Mouse (Mus musculus) adrenal gland, adult 2 months (tissue): ENCODE results near the gene Vangl2. TPM values are rescaled to one million over a fixed set of nuclear protein-coding genes. Genes with fewer than 3 reads are reported as not detected.
"Not testable (repeated sequence)": the region's sequence is repeated elsewhere in the genome, so short reads cannot be mapped to it uniquely, and the experiment has no call there.

Source experiments
- DNase-seq: peaks from one replicate; pipeline ENCODE4 v3.0.0; 2021
- polyA plus RNA-seq: library from polyadenylated mRNA; depleted of rRNA; stranded (reverse); fragments of >200 nt; gene quantifications from 2 replicates; pipeline ENCODE4 v1.2.3, GENCODE M21; 2012
- total RNA-seq, 2 experiments: library from RNA; stranded (reverse); gene quantifications; 2 replicates each; pipeline ENCODE4 v1.2.3; 2021

Vangl2 gene
- total and polyA plus RNA-seq, 3 experiments: 1.7 to 6.2 (median 3.6) TPM

DNA sequence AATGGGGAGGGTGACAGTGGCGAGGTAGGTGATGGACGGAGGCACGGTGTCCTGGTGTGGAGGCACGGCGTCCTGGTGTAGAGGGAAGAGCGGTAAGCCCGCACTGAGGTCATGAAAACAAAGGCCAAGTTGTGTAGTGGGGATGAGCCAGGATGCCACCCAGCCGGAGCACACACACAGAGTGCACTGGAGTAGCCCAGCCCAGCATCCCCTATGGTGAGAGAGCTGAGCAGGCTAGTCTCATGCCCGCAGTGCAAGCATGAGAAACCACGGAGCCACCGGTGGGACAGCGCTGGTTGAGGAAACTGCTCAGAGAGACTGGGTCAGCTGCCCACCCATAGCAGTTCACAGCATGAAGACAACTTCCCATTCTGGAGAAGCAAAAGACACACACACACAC lies 26.6 kb downstream of the Vangl2 start:
- no peak for DNase-seq

DNA sequence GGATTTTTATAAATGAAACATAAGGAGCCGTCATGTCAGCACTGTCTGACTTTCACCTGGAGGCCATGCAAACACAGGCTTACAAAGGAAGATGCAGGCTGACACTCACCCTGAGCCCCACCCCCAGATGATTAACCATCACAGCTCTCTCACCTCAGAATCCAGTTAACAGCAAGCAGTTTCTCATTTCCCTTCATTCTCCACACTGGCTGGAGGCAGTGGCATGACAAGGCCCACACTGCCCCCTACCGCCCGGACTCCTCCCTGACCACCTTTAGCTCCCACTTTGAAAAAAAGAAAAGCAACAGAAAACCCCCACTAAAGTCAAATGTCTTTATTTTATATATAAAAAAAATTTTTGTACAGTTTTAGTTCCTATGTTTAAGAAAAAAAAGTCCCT lies 27.6 kb downstream of the Vangl2 start:
- DNase-seq: peak; percentile 18

DNA sequence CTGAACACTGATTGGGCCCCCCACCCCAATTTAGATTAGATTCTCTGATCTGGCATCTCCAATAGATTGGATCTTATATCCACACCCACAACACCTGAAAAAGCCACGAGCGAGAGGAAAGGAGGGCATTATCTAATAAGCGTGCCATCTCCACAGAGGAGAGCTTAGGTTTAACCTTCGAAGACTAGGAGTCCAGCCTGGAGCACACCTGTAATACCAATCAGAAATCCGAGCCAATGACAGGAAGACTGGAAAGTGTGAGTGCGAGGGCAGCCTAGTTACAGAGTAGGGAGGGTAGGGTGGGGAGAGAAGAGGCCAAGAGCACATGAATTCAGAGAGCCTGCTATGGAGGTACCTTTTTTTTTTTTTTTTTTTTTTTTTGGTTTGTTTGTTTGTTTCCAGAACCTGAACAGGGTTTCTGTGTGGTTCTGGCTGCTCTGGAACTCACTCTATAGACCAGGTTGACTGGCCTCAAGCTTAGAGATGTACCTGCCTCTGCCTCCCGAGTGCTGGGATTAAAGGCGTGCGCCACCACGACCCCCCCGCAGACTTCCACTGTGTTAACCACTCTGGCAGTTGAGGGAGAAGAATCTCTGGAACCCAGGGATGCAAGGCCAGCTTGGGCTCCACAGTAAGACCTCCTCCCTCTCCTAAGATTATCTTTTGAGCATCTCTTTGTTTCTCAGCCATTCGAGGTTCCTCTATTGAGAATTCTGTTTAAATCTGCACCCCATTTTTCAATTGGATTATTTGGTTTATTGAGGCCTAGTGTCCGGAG lies 29.2 kb downstream of the Vangl2 start:
- no peak for DNase-seq

DNA sequence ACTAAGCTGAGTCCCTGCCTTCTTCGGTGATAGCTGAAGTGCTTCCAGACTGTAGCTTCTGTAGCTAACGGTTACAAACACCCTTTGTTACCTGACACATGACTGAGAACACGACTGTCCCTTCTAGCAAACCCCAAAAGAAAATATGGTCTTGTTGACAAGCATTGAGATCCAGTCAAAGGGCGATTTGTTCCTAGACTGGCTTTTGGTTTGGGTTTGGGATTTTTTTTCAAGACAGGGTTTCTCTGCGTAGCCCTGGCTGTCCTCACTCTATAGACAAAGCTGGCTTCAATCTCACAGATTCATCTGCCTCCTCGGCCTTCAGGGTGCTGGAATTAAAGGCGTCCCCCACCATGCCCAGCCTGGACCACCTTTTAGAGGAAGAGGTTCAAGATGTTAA lies 31.5 kb downstream of the Vangl2 start:
- DNase-seq: no peak

DNA sequence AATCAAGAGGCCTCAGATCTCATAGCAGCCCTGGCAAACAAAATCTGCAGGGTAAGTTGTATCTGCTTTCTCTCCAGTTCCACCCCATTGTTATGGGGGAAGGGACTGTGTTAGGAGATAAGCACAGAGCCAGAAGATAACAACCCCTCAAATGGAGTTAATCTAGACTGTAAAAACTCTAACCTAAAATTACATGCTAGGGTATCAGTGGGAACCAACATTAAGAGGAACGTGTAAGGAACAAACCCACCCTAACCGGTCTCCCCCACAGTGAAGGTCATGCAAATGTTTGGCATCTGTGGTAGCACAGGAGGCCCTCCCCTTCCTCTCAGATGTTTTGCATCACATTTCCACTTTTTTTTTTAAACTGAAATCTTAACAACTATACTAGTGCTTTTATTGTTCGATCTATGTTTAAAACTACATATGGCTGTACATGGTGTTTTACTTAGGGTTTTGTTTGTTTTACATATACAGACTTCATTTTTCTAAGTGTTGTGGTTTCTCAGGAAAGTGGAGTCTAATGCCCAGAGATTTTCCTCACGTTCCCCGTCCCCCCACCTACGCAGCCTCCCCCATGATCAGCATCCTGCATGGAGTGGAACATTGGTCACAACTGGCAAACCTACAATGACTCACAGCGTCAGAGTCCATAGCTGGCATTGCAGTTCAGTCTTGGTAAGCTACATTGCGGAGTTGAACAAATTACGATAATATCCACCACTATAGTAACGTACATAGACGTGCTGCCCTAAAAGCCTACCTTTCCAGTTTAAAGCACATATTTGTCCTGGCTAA lies 33.1 kb downstream of the Vangl2 start:
- DNase-seq: no peak

DNA sequence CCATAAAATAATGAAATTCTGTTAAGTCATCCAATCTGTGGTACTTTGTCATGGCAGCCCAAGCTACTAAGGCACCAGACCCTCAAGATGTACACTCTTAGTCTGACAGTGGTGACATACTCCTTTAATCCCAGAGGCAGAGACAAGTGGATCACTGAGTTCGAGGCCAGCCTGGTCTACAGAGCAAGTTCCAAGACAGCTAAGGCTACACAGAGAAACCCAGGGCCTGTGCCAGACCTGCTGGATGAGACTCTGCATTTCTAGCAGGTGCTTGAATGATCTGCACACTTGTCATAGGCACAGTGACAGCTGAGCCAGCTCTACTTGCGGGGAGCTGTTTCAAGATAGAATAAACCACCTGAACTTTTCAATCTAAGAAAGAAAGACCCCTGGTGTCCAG lies 33.7 kb downstream of the Vangl2 start:
- DNase-seq: no peak

DNA sequence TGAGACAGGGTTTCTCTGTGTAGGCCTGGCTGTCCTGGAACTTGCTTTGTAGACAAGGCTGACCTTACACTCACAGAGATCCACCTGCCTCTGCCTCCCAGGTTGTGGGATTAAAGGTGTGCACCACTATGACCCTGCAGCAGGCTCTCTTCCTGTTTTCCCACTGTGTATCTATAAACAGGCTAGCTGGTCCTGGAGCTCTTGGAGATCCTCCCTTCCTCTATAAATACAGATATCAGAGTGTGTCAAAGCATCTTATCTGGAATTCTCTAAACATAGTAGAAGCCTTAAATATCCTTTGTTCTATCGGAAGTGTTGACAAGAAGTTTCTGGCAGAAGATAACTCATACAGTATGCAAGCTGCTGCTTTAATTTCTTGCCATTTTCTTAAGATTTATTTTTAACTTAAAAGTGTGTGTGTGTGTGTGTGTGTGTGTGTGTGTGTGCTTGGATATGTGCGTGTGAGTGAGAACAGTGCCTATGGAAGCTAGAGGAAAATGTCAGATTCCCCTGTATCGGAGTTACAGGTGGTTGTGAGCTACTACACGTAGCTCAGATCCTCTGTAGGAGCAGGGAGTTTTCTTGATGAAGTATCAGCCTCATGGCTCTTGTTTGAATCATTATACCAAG lies 35.2 kb downstream of the Vangl2 start:
- no peak for DNase-seq

DNA sequence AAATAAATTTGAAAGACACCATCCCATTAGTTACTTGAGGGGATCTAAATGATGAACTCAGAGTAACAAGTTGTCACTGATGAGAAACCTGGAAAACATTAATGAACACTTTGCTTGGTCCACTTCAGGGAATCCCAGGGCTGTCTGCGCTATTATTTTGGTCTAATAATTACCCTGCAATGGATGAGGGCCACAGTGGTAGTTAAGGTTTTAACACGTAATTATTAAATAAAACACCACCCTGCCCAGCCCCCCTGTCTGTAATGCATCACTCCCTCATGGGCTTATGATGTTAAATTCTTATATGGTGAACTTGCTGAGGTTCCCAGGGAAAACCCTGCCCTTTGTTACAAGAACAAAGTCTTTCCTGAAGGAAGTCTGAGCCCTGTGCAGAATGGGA lies 36.4 kb downstream of the Vangl2 start:
- DNase-seq: no peak

DNA sequence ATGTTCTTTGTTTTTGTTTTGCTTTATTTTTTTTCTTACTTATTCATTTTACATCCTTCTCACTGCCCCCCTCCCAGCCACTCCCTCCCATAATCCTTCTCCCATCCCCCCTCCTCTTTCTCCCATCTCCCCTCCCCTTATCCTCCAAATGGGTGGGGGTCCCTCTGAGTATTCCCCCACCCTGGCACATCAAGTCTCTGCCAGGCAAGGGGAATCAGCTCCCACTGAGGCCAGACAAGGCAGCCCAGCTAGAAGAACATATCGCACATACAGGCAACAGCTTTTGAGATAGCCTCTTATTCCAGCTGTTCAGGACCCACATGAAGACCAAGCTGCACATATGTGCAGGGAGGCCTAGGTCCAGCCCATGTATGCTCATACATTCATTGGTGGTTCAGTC lies 44.1 kb downstream of the Vangl2 start:
- no peak for DNase-seq

DNA sequence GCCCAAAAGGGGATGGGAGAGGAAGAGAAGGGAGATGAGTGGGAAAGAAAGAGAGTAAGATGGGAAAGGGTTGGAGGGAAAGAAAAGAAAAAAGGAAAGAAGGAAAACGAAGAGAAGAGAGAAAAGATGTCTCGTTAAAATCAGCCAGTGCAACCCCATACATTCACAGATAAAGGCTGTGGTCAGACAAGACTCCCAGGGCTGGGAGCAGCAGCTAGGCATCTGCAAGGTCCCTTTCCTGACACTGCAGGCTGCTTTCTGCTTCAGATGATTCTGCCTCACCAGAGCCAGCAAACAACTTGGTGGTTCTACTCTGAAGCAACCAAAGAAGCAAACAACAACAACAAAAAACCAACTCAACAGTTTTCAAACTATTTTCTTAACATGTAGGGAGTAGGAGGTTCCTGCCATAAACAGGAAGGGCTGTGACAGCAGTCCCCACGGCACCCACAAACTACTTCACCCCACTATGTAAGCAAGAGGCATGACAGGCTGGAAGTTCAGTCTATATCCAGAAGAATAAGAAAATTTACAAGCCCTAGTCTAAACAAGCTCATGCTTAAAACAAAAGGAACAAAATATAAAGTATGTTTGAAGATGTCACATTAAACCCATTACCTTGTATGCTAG lies 44.8 kb downstream of the Vangl2 start:
- no peak for DNase-seq

DNA sequence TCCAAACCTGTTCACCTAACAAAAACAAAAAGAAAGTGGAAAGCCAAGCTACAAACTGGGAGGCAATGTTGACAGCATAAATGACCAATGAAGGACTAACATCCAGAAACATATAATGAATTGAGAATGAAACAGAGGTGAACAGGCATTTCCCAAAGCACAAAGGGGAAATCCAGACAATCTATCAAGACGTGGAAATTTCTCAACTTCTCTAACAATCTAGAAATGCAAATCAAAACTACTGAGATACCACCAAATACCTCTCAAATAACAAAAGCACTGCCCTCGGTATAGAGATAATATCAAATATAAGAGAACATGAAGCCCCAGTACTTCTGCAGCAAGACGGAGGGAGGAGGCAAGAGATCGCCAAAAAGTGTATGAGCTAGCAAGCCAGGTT lies 45.5 kb downstream of the Vangl2 start:
- no peak for DNase-seq

DNA sequence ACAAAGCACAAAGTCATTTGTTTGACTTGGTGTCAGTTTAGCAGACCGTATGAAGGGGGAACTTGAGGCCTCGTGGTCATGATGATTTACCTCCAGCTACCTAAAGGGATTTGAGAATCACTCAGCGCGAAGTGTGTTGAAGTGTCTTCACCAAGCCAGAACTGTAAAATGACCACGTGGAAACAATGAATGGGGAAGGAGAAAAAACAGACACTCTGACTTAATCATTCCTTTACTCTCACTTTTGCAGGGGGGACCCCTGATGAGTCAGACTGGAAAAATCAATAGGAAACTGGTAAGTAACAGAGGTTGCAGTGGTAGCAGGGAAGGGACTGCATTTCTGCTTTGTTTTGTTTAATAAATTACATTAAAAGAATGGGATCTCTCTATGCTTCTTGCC lies 46.1 kb downstream of the Vangl2 start:
- no peak for DNase-seq

DNA sequence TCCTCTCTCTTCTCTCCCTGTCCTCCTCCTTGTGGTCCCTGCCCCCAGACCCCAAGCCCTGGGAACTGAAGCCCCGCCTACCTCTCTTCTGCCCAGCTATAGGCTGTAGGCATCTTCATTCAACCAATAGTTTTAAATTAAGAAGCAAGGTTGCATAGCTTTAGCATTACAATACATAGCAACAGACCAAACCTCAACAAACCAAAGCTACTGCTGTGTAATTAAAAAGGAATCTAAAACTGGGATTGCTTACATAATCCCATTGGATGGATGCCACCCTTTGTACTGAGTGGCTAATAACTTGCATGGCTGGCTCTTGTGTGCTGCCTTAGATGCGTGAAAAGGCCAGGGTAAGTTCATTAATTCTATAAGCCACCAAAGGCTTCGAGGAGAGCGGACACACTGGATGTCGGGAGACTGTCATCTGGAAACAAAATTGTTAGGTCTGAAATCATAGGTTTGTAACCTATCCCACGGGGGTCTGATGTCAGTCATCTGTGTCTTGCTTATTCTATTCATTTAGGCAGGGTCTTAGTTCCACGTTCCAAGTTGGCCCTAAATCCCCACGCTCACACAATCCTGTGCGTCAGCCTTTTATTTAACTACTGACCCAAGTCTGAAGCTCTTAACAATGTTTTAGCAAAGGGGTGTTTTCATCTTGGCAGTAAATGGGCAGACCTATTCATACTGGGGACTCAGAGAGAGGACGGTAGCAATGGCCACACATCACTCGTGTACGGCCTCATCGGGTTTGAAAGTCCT lies 48.1 kb downstream of the Vangl2 start:
- DNase-seq: no peak

DNA sequence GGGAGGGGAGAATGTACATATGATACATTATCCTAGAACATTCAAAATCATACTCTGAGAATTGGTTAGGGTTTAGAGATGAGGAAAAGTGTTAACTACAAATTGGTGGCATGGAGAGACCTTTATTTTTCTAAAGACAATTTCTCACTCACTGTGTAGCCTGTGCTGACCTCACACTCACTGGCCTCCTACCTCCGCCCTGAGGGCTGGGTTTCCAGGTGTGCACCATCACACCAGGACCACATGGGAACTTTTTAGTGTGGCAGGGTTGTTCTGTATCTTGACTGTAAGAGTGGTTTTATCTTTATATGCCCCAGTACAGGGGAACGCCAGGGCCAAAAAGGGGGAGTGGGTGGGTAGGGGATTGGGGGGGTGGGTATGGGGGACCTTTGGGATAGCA lies 50.4 kb downstream of the Vangl2 start:
- no peak for DNase-seq

DNA sequence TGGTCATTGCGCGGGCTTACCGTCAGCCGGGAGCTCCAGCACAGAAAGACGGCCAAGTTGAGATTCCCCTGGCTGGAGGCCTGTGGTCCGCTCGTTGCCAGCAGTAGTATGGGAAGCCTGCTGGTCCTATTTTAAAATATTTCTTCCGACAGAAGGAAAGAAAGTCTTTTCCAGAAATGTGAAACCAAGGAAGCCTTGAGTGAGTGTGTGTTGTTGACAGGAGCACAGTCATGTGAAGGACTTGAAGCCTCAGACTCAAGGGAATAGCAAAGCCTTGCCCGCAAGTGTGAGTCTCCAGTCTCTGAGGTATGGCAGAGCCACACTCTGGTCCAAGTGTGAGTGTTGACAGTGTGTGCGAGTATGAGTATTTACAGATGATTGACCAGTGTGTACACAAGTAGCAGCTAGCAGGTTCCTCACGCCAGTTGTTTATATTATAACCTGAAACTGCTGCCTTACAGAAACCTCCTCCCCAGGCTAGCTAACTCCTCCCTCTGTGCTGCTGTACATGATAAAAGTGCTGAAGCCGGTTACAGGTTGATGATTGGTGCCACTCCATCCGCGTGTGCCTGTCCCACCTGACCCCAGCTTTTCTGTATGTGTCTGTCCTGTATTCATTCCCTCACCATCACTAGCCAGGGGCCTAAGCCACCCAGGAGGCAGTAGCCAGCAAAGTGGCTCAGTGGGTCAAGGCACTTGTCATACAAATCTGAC lies 51.3 kb downstream of the Vangl2 start:
- DNase-seq: no peak

DNA sequence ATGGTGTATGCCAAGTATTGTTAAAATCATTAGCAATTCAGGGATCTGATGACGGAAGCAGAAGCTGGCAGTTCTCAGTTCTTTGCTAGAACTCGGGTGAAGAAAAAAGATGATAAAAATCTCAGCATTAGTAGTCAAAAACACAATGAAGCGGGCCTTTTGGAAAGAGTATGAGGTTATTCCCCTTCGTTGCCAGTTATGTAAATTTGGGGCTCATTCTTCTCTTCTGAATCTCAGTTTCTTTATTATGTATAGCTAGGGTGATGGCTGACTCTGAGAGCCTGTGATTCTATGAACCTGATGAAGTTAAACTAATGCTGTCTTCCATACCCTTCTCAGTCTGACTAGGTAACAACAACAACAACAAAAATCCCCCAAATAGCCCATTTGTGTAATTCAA lies 52.4 kb downstream of the Vangl2 start:
- DNase-seq: no peak

DNA sequence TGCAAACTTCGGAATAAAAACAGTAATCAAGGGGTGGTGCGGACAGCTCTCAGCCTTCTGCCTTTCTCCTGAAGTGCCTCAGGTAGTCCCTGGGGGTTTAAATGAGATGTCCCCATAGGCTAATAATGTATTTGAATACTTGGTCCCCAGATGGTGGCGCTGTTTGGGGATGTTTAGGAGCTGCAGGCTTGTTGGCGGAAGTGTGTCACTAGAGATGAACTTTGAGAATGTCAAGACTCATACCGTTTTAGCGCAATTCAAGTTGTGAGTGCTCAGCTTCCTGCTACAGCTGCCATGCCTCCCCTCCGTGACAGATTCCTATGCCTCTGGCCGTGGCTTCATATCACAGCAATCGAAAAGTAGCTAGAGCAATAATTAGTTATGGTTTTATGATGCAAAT lies 52.9 kb downstream of the Vangl2 start:
- no peak for DNase-seq

DNA sequence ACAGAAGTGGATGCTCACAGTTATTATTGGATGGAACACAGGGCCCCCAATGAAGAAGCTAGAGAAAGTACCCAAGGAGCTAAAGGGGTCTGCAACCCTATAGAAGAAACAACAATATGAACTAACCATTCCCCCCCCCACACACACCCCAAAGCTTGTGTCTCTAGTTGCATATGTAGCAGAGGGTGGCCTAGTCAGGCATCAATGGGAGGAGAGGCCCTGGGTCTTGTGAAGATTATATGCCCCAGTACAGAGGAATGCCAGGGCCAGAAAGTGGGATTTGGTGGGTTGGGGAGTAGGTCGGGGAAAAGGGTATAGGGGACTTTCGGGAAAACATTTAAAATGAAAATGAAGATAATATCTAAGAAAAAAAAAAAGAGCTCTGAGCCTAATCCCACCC lies 53.9 kb downstream of the Vangl2 start:
- DNase-seq: not testable (repeated sequence)

DNA sequence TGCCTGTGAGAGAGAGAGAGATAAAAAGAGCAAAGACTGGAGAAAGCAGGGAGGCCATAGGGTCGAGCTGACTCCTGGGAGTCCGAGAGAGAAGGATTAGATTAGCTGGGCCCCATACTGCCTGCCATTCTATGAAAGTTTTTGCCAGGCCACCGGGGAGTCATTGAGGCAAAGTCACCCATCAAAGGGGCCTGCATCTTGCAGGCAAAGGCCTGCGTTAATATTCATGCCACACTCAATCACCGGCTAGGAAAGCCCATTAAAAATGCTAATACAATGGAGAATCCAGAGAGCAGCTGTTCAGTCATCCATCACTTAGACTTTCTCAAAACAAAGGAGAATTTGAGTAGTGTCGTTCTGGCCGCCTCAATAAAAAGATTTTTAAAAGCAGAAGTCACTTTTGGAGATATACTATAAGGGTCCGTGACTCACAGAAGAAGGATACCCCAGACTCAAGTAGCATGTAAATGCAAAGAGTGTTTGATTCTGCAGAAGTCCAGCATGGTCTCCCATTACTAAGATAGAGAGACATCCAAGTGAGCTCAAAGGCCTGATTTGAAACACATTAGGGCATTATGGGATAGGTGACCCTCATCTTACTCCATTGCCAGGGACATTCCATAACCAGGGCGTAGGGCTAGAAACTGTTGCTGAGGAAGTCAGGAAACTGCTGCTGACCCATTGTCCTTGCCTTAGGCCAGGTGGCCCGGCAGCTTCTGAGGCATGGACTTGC lies 57.2 kb downstream of the Vangl2 start:
- DNase-seq: no peak

DNA sequence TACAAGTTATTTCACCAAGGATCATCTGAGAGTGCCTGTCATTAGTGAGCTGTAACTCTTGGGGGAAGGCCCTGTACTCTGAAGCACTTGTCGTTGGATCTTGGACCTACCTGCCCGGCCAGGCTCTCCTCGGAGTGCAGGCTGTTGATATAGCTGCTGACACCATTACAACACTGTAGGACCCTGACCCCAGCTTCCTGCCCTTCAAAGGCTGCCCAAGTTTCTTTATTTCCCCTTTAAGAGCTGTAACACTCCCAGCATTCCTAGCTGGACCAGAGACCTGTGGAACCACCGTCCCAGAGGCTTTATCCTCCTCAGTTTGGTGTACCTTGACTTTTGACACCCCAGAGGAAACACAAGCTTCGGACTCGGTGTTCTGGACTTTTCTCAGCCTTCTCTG lies 59.0 kb downstream of the Vangl2 start:
- no peak for DNase-seq
